Mouse (Mus musculus) forebrain, postnatal 0 days (tissue): ENCODE results near the gene Frmd6. TPM values are rescaled to one million over a fixed set of nuclear protein-coding genes. Genes with fewer than 3 reads are reported as not detected.
A peak's percentile ranks its signal among the peaks of the same experiment; 100 is the strongest.

Experiments
- ATAC-seq: fragments of 200-750 bp; cut with Nextera tagmentation; 2 replicates; pipeline ENCODE4 v1.8.0; 2017; ENCODE audit warnings: mild to moderate bottlenecking, moderate library complexity
- DNase-seq: peaks from one replicate; pipeline ENCODE4 v3.0.0-alpha.2; 2015
- H3K27ac ChIP-seq: fragments of 300-500 bp; sonication (generic); 2 replicates; pipeline ENCODE4 v1.5.1; 2014; ENCODE audit warnings: low read depth, mild to moderate bottlenecking, antibody characterized with exemption, low read length, moderate library complexity, mixed read lengths
- H3K27me3 ChIP-seq: fragments of 300-500 bp; sonication (generic); 2 replicates; pipeline ENCODE4 v1.6.1; 2014; ENCODE audit warnings: mild to moderate bottlenecking, low read length, mixed read lengths; ENCODE audit not compliant: insufficient read depth
- H3K36me3 ChIP-seq: fragments of 300-500 bp; sonication (generic); 2 replicates; pipeline ENCODE4 v1.6.1; 2014; ENCODE audit warnings: mild to moderate bottlenecking, moderate library complexity; ENCODE audit not compliant: insufficient read depth
- H3K4me1 ChIP-seq: fragments of 300-500 bp; sonication (generic); 2 replicates; pipeline ENCODE4 v1.6.1; 2014; ENCODE audit warnings: antibody characterized with exemption; ENCODE audit not compliant: insufficient read depth
- H3K4me2 ChIP-seq: fragments of 300-500 bp; sonication (generic); 2 replicates; pipeline ENCODE4 v1.6.1; 2014; ENCODE audit warnings: low read depth, mild to moderate bottlenecking, moderate library complexity
- H3K4me3 ChIP-seq: fragments of 300-500 bp; sonication (generic); 2 replicates; pipeline ENCODE4 v1.5.1; 2014; ENCODE audit warnings: low read depth, low read length, mixed read lengths
- H3K9ac ChIP-seq: fragments of 300-500 bp; sonication (generic); 2 replicates; pipeline ENCODE4 v1.6.1; 2014; ENCODE audit warnings: mild to moderate bottlenecking
- H3K9me3 ChIP-seq: fragments of 300-500 bp; sonication (generic); 2 replicates; pipeline ENCODE4 v1.6.1; 2016; ENCODE audit warnings: low read length
- CTCF ChIP-seq: sonication (generic); IDR thresholded peaks from 2 replicates; pipeline ENCODE4 v1.5.1; 2016; ENCODE audit warnings: antibody characterized with exemption, control low read depth, low read depth
- WGBS: fragments of 180-500 bp; shearing (Covaris S2); extraction: QIAGEN DNeasy Blood & Tissue Kit; methylation state at CpG from one replicate; pipeline ENCODE4 v1.1.7; 2014; 5-methylcytosine and 5-hydroxymethylcytosine counted together
- polyA plus RNA-seq: library from polyadenylated mRNA; unstranded; fragments of >200 nt; fragmentation: Nextera tagmentation; extraction: Ambion mirVana; gene quantifications from 2 replicates; pipeline ENCODE4 v1.2.1, GENCODE M21; 2015
- total RNA-seq: library from RNA; depleted of rRNA; stranded (reverse); fragments of >200 nt; gene quantifications from 2 replicates; pipeline ENCODE4 v1.2.3, GENCODE M21; 2014

The Frmd6 gene
- total and polyA plus RNA-seq, 2 experiments from 2014 or later = 6.9 to 11.0 TPM

DNA sequence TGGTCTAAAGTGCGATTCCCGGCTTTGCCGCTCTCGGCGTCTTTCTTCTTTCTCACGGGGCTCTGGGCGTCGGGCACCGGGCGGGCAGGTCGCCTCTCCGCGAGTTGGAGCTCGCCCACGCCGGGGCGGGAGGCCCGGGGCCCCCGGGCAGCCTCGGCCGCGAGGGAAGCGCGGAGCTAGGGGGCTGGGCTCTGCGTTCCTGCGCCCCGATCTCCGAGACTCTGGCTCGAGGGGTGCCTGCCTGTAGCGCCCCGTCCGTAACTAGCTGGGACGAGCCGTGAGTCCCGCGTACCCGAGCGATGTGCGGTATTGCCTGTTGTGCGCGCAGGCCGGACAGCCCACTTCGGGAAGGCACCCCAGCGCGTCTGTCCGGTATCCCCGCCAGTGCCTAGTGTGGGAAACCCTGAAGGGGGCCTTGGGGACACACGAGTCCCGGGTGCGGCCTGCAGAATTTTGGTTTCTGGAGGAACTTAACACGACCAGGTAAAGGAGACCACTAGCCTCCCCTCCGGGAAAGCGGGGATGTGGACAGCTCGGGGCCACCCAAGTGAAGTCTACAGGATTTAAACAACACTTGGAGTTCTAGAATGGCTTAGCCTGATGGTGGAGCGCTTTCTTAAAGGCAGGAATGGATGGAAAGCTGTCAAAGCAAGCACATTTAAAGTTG, 470 bp downstream of the Frmd6 start:
- WGBS = under 1% methylated on average over 55 of the region's 55 CpGs
- H3K9me3 ChIP-seq = no peaks in the 10 kb centered on the region
- DNase-seq (no peak), ATAC-seq (peak; percentile 57)
- H3K4me3 ChIP-seq = peak overlapping the region; percentile 79
- TF ChIP-seq CTCF = no peak; the same call in 1 of the 2 replicates
- H3K27me3 ChIP-seq = no peaks in the 10 kb centered on the region
- peak overlapping the region; percentile 81 for H3K9ac ChIP-seq
- peaks cover 5% of the 10 kb centered on the region; the same call in 1 of the 2 replicates for H3K4me1 ChIP-seq
- no peaks in the 10 kb centered on the region for H3K36me3 ChIP-seq
- H3K4me2 ChIP-seq = peak overlapping the region; percentile 76
- H3K27ac ChIP-seq = peak overlapping the region; percentile 94

DNA sequence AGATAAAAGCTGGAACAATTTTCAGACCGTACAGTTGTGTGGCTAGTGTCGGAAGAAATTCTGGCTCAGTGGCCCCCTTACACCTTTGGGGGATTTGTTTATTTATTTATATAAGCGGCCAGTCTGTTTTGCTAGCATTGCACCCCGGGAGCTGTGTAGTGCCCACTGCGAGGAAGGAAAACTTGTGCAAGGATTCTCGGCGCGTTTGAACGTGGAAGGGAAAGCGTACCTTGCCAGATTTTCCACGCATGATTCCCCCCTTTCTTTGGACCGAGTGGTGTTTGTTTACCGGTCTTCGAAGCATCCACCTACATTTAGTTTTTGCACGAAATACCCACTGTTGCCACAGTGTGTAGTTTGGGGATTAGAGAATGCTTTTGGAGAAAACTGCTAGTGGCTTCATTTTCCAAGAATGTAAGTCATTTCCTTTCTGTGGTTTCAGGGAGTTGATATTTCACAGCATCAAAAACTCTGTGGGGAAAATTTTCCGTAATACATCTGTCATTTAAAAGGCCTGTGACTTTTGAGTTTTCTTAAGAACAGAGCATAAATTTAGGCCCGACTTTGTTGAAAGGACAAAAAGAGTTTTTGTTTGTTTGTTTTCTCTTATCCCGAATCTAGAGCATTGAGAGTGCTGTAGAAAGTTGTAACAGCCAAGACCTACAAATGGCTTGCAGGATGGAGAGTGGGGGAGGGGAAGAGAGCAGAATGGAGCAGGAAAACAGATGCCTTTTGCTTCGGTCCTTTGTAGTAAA, 1.2 kb downstream of the Frmd6 start:
- Histone ChIP-seq H3K27me3 (no peaks in the 10 kb centered on the region), H3K4me2 (peak overlapping the region; percentile 76), H3K4me1 (peaks cover 9% of the 10 kb centered on the region; the same call in 1 of the 2 replicates), H3K9ac (peak overlapping the region; percentile 81), H3K27ac (peak overlapping the region; percentile 94), H3K4me3 (peak overlapping the region; percentile 79), H3K9me3 (no peaks in the 10 kb centered on the region), H3K36me3 (no peaks in the 10 kb centered on the region)
- ATAC-seq = no peak
- DNase-seq = peak; percentile 26
- no peak for TF ChIP-seq CTCF
- 3% methylated on average over 19 of the region's 19 CpGs for WGBS

DNA sequence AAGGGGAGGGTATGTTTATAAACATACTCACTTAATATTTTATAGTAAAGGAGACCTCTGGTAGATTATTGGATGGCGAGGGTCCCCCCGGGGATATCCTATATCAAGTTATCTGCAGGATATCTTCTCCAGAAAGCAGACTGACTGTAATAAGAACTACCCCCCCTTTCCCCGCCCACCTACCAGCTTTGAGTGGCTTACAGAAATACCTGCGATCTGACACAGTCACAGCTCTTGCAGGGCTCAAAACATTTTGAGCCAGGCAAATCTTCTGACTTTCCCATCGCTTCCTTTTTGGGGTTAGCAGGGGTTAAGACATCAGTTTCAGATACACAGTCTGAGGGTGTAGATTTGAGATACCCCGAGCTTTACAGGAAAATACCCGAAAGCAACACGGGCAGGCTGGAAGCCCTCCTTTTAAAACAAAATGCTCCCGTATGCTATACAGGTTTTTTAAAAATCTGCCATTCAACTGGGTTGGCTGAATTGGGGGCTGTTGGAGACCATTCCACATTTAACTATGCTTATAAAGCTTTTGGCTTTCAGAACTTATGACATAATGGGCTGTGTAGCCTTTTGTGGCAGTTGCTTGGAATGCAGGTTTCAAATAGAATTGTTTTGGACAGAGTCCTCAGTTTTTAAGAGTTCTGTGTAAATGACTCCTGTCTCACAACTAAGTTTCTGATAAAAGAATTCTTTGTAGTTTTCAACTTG, 2.0 kb downstream of the Frmd6 start:
- Histone ChIP-seq H3K27me3 (no peaks in the 10 kb centered on the region), H3K4me1 (peaks cover 9% of the 10 kb centered on the region; the same call in 1 of the 2 replicates), H3K36me3 (no peaks in the 10 kb centered on the region), H3K27ac (no peak overlapping the region), H3K4me3 (peak overlapping the region; percentile 79), H3K9ac (peak overlapping the region; percentile 81; the same call in 1 of the 2 replicates), H3K9me3 (no peaks in the 10 kb centered on the region), H3K4me2 (peak overlapping the region; percentile 76)
- TF ChIP-seq CTCF = no peak
- 19% methylated on average over 9 of the region's 9 CpGs for WGBS
- peak; percentile 19 for DNase-seq
- no peak for ATAC-seq

DNA sequence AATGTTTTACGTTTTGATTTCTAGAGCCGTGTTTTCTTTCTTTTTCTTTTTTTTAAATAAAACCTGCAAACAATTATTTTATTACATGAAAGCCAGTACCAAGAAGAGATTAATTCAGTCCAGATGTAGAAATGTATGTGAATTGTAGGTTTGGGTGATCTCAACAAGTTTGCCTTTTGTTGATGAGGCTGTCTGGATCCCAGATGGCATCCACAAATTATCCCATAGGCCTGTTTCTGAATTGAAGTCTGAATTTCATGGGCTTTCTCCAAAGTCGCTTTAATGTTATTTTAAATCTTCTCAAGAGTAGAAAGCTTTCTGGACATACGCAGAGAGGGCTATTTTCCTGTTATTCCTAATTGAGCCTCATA, 2.6 kb downstream of the Frmd6 start:
- no peak for DNase-seq
- no peak for ATAC-seq
- Histone ChIP-seq H3K27ac (no peak overlapping the region), H3K4me2 (peak overlapping the region; percentile 76), H3K36me3 (no peaks in the 10 kb centered on the region), H3K9me3 (no peaks in the 10 kb centered on the region), H3K4me3 (peak overlapping the region; percentile 79; the same call in 1 of the 2 replicates), H3K4me1 (peaks cover 9% of the 10 kb centered on the region; the same call in 1 of the 2 replicates), H3K27me3 (no peaks in the 10 kb centered on the region), H3K9ac (peak overlapping the region; percentile 33; the same call in 1 of the 2 replicates)
- 47% methylated on average over 4 of the region's 4 CpGs for WGBS
- TF ChIP-seq CTCF = no peak

DNA sequence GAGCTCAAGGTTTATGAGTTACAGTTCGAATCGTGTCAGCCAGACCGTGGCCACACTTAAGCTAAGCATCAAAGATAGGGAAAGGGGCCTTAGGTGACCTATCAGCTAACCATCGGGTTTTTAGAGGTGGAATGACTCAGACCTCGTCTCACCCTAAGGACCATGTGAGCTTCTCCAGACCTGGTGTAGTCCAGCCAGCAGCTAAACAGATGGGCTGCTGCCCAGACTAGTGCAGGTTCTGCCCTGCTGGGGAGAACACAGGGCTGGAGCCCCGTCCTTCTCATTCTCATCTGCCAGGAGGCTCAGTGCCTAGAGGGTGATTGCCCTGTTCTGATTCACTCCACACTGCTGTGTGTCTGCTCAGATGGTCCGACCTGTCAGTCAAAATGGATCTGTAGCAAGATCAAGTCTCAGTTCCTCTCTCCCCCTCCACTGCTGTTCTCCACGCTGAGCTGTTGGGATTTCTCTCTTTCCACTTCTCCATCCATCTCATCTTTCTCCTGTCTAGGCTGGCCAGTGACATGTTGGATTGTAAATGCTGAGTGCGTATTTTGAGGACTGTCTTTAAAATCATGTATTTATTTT, 5.8 kb downstream of the Frmd6 start:
- no peak overlapping the region for H3K27ac ChIP-seq
- TF ChIP-seq CTCF = no peak
- no peaks in the 10 kb centered on the region for H3K27me3 ChIP-seq
- H3K4me3 ChIP-seq = no peak overlapping the region
- H3K9ac ChIP-seq = no peak overlapping the region
- H3K36me3 ChIP-seq = no peaks in the 10 kb centered on the region
- WGBS = 77% methylated on average over 9 of the region's 9 CpGs
- H3K4me1 ChIP-seq = peaks cover 9% of the 10 kb centered on the region; the same call in 1 of the 2 replicates
- no peak for DNase-seq
- no peak overlapping the region for H3K4me2 ChIP-seq
- ATAC-seq = no peak
- no peaks in the 10 kb centered on the region for H3K9me3 ChIP-seq

DNA sequence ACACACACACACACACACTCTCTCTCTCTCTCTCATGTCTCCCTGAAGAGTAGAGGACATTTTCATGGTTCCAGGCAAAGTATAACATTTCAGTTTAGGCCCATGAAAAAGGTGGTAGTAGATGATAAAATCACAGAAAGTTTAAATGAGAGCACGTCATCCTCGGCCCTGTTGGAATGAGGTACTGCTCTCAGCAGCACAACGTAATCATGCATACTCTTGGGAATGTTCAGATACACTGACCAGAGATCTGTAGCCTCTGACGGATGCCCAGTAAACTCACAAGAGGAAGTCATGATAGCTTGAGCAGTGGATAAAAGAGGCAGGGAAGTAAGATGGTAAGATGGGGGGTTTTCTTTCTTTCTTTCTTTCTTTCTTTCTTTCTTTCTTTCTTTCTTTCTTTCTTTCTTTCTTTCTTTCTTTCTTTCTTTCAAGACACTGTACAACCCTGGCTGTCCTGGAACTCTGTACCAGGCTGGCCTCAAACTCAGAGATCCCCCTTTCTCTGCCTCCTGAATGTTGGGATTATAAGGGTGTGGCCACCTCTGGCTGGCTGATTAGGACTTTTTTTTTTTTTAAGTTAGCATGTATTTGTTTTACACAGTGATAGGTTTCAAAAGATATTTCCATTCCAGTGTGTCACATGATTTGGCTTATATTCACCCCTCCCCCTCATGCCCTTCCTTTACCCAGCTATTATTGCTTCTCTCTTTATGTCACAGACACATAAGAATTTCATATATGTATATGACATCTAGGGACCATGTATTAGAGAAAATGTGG, 7.1 kb downstream of the Frmd6 start:
- no peak overlapping the region for H3K4me3 ChIP-seq
- H3K9me3 ChIP-seq = no peaks in the 10 kb centered on the region
- no peak overlapping the region for H3K27ac ChIP-seq
- no peaks in the 10 kb centered on the region for H3K27me3 ChIP-seq
- no peaks in the 10 kb centered on the region for H3K36me3 ChIP-seq
- H3K4me1 ChIP-seq = peaks cover 6% of the 10 kb centered on the region; the same call in 1 of the 2 replicates
- ATAC-seq (no peak), DNase-seq (no peak)
- WGBS = 86% methylated on average over 4 of the region's 4 CpGs
- no peak for TF ChIP-seq CTCF
- no peak overlapping the region for H3K4me2 ChIP-seq
- H3K9ac ChIP-seq = no peak overlapping the region
